Mouse (Mus musculus): ENCODE measurements around the gene Barx1. TPM values are rescaled to one million over a fixed set of nuclear protein-coding genes. Genes with fewer than 3 reads are reported as not detected.

The Barx1 gene
- polyA plus RNA-seq, 1 experiment: not detected

DNA sequence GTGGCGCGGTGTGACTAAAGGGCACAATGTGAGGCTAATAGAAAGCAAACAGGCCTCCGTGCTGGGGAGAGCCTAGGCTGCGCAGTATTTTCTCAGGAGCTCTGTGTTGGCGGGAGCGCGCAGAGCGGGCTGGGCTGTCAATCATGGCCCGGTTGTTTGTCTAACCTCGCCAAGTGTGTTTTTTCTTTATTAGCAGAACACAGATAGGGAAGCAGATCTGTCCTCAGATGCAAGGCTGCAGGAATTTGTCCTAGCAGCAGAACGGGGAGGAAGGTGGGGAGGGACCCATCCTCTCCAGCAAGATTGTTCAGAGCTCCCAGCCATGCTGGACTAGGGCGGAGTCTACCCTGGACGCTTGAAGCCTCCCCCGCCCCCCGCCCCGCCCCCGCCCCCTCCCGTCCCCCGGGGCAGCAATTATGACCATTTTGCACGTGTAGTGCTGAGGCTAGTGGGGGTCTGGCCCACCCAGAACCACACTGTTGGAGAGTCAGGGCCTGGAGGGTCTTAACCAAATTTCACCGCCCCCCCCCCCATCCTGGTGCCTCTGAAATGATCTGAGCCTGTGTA is 43.7 kb downstream of the Barx1 start:
- DNase-seq (ENCODE audit: extremely low spot score in 1 of 2, low spot score in 1 of 2): no peak

DNA sequence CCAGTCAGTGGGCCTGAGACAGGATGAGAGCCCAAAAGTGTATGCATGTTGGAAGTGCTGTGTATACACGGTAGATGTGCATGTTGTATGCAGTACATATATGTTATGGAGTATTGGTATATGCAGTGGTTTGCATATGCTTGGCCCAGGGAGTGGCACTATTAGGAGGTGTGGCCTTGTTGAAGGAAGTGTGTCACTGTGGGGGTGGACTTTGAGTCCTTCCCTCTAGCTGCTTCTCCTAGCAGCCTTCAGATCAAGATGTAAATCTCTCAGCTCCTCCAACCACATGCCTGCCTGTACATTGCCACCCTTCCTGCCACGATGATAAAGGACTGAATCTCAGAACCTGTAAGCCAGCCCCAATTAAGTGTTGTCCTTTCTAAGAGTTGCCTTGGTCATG is 49.9 kb downstream of the Barx1 start:
- DNase-seq (ENCODE audit: extremely low spot score in 1 of 2, low spot score in 1 of 2): no peak

DNA sequence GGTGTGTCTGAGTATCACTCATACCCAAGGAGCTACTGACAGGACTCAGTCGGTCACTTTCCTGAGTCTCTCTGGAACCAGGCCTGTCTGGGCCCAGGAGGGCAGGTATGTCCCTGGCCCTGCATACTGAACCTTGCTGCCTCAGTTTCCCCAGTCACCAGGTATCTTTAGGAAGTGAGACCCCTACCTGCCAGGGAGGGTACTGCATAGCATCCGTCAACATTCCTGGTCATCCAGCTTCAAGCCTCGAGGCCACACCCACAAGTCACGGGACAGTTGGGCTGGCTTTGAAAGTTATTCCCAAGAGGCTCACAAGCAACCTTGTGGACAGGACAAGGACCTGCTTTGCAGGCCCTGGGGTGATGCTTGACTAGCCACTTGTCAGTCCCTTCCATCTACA is 53.3 kb downstream of the Barx1 start:
- no peak for DNase-seq (ENCODE audit: extremely low spot score in 1 of 2, low spot score in 1 of 2)

Other genes starting within 250 kb of the Barx1 start
- 12.0 and 13.3 TPM in 2 replicates for gene Zfp169, start 149.5 kb upstream of the Barx1 start, polyA plus RNA-seq (2012; rRNA removed)
- 0.80 and 1.5 TPM in 2 replicates for gene A830005F24Rik, start 149.4 kb upstream of the Barx1 start, polyA plus RNA-seq (2012; rRNA removed)
- 24.0 and 24.8 TPM in 2 replicates for gene Ptpdc1, start 37.3 kb upstream of the Barx1 start, polyA plus RNA-seq (2012; rRNA removed)
- 23.2 and 25.1 TPM in 2 replicates for gene Phf2, start 208.1 kb downstream of the Barx1 start, polyA plus RNA-seq (2012; rRNA removed)

Data from frontal cortex, adult 2 months (tissue).